Mouse (Mus musculus) kidney, postnatal 10 days (tissue): ENCODE data around the gene Ulk4.
"Not testable (repeated sequence)": the region's sequence is repeated elsewhere in the genome, so short reads cannot be mapped to it uniquely, and the experiment has no call there.

Experiments used
- DNase-seq: peaks from one replicate; pipeline ENCODE4 v3.0.0; 2021; ENCODE audit warnings: mixed read lengths

Ulk4 gene

GRCm38 (mm10) chr9:120929081-120929480 lies 347.9 kb downstream of the Ulk4 start, which contains the start of gene Ctnnb1:
Ctnnb1 (plus strand) TSS chr9:120929216.
- DNase-seq = no peak

- no peak for DNase-seq
Measured at GRCm38 (mm10) chr9:120926939-120927606, 349.9 kb downstream of the Ulk4 start.

GRCm38 (mm10) chr9:120926126-120926525 lies 350.9 kb downstream of the Ulk4 start:
- no peak for DNase-seq

DNA sequence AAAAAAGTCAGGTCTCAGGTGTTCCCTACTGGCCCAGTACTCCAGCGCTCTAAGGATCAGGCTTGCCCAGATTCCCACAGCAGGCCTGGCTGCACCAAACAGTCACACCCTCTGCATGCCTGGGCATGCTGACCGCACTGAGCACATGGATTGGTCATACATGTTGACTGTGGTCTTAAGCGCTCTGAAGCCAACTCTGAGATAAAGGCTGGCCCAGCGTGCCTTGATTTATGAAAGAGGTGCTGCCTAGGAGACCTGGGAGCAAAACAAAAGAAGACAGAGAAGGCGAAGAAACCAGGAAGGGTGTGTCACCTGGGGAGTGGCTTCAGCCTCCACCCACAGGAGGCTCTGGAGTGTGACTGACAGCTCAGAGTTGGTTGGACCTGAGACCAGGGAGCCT lies 357.9 kb downstream of the Ulk4 start:
- DNase-seq = no peak

DNA sequence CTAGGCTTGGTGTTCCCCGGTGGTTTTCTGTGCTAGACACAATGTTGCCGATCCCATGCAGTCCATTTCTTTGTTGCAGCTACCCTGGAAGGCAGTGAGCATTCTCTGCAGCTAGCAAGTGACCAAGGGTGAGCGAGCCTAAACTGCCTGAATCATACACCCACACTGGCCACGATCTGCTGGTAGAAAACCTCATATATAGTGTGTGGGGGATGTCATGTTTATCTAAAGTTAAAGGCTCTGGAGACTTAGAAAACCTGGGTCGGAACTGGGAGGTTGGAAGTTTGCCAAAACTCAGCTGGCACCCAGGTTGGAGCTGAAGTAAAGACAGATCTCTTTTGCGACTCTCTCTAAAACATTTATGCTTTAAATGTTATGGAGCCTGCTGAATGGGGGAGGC lies 358.4 kb downstream of the Ulk4 start:
- DNase-seq = no peak

DNA sequence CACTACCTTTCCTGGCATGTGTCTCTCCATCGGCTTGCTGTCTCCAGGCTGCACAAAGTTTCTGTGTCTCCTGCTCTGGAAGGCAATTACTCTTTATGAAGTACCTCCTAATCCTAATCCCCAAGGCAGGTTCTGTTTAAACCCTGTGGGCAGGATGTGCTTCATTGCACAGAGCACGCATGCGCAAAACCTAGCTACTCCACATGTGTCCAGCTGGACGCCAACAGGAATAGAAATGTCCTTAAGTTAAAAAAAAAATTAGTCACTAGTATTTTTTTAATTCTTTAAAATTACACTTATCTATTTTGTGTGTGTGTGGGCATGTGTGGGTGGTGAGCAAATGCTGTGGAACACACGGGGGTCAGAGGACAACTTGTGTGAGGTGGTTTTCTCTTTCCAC lies 358.8 kb downstream of the Ulk4 start:
- DNase-seq = peak; percentile 63

GRCm38 (mm10) chr9:120917619-120918018 lies 359.4 kb downstream of the Ulk4 start:
- not testable (repeated sequence) for DNase-seq

- peak; percentile 56 for DNase-seq
Measured at GRCm38 (mm10) chr9:120914877-120915459, 362.0 kb downstream of the Ulk4 start.

DNA sequence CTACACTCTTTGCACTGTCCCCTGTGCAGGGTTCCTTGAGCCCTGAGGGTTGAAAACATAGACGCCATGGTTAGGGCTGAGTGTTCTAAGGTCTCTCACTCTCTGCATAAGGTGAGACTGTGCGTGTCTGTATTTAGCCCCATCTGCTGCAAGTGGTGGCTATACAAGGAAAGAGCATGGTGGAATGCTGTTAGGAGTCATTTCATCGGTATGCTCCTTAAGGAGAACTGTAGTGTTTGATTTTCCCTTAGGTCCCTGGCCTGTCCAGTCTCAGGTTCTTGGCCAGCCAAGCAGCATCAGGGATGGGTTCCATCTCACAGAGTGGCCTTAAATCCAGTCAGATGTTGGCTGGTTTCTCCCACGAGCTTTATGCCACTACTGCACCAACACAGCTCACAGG lies 362.6 kb downstream of the Ulk4 start:
- DNase-seq = no peak

- DNase-seq = no peak
Measured at GRCm38 (mm10) chr9:120913152-120913551, 363.8 kb downstream of the Ulk4 start.

DNA sequence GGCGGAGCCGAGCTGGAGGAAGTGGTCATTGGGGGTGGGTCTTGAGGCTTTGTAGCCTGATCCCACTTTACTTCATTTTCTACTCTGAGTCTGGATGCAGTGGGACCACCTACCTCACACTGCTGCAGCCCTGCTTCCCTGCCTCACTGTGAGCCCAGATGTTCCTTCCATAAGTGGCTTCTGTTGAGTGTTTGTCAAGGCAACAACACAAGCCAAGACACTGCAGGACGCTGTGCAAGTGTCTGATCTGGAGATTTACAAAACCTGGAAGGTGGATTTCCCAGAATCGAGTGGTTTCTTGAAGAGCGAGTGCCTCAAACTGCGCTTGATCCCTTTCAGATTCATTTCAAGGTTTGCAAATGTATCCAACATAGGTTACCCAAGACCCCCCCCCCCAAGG lies 368.5 kb downstream of the Ulk4 start:
- DNase-seq = no peak
